Mouse (Mus musculus): ENCODE results near the gene Sptb.
A peak's percentile ranks its signal among the peaks of the same experiment; 100 is the strongest.

The Sptb gene

GRCm38 (mm10) chr12:76540701-76541221 is 169.6 kb downstream of the Sptb start:
- no peak for DNase-seq (ENCODE audit: low read depth, low spot score)
- H3K36me3 ChIP-seq (ENCODE audit: control insufficient read depth, insufficient read depth, low read length, poor library complexity, severe bottlenecking): no peaks in the 10 kb centered on the region

GRCm38 (mm10) chr12:76540169-76540568 is 170.2 kb downstream of the Sptb start:
- Histone ChIP-seq H3K27me3 (ENCODE audit: control insufficient read depth, insufficient read depth, low read length, poor library complexity, severe bottlenecking) (no peaks in the 10 kb centered on the region), H3K36me3 (ENCODE audit: control insufficient read depth, insufficient read depth, low read length, poor library complexity, severe bottlenecking) (no peaks in the 10 kb centered on the region)
- peak; percentile 16 for DNase-seq (ENCODE audit: low read depth, low spot score)

More at GRCm38 (mm10) chr12:76540701-76541221, 169.6 kb downstream of the Sptb start:
- no peaks in the 10 kb centered on the region for H3K27me3 ChIP-seq (ENCODE audit: control insufficient read depth, insufficient read depth, low read length, poor library complexity, severe bottlenecking)

GRCm38 (mm10) chr12:76537434-76537833 is 172.9 kb downstream of the Sptb start:
- no peaks in the 10 kb centered on the region for H3K27me3 ChIP-seq (ENCODE audit: control insufficient read depth, insufficient read depth, low read length, poor library complexity, severe bottlenecking)
- peak; percentile 86 for DNase-seq (ENCODE audit: low read depth, low spot score)
- no peaks in the 10 kb centered on the region for H3K36me3 ChIP-seq (ENCODE audit: control insufficient read depth, insufficient read depth, low read length, poor library complexity, severe bottlenecking)

GRCm38 (mm10) chr12:76536591-76537153 is 173.7 kb downstream of the Sptb start:
- Histone ChIP-seq H3K27me3 (ENCODE audit: control insufficient read depth, insufficient read depth, low read length, poor library complexity, severe bottlenecking) (no peaks in the 10 kb centered on the region), H3K36me3 (ENCODE audit: control insufficient read depth, insufficient read depth, low read length, poor library complexity, severe bottlenecking) (no peaks in the 10 kb centered on the region)
- no peak for DNase-seq (ENCODE audit: low read depth, low spot score)

GRCm38 (mm10) chr12:76535471-76535900 is 174.9 kb downstream of the Sptb start:
- DNase-seq (ENCODE audit: low read depth, low spot score): no peak
- no peaks in the 10 kb centered on the region for H3K27me3 ChIP-seq (ENCODE audit: control insufficient read depth, insufficient read depth, low read length, poor library complexity, severe bottlenecking)
- no peaks in the 10 kb centered on the region for H3K36me3 ChIP-seq (ENCODE audit: control insufficient read depth, insufficient read depth, low read length, poor library complexity, severe bottlenecking)

GRCm38 (mm10) chr12:76534641-76535283 is 175.6 kb downstream of the Sptb start:
- no peak for DNase-seq (ENCODE audit: low read depth, low spot score)
- H3K27me3 ChIP-seq (ENCODE audit: control insufficient read depth, insufficient read depth, low read length, poor library complexity, severe bottlenecking): no peaks in the 10 kb centered on the region
- no peaks in the 10 kb centered on the region for H3K36me3 ChIP-seq (ENCODE audit: control insufficient read depth, insufficient read depth, low read length, poor library complexity, severe bottlenecking)

GRCm38 (mm10) chr12:76534233-76534632 is 176.1 kb downstream of the Sptb start:
- Histone ChIP-seq H3K36me3 (ENCODE audit: control insufficient read depth, insufficient read depth, low read length, poor library complexity, severe bottlenecking) (no peaks in the 10 kb centered on the region), H3K27me3 (ENCODE audit: control insufficient read depth, insufficient read depth, low read length, poor library complexity, severe bottlenecking) (no peaks in the 10 kb centered on the region)
- DNase-seq (ENCODE audit: low read depth, low spot score): peak; percentile 52

- Histone ChIP-seq H3K36me3 (ENCODE audit: control insufficient read depth, insufficient read depth, low read length, poor library complexity, severe bottlenecking) (no peaks in the 10 kb centered on the region), H3K27me3 (ENCODE audit: control insufficient read depth, insufficient read depth, low read length, poor library complexity, severe bottlenecking) (no peaks in the 10 kb centered on the region)
- DNase-seq (ENCODE audit: low read depth, low spot score): peak; percentile 73
Observed at GRCm38 (mm10) chr12:76533377-76534222, 176.7 kb downstream of the Sptb start.

- Histone ChIP-seq H3K36me3 (ENCODE audit: control insufficient read depth, insufficient read depth, low read length, poor library complexity, severe bottlenecking) (no peaks in the 10 kb centered on the region), H3K27me3 (ENCODE audit: control insufficient read depth, insufficient read depth, low read length, poor library complexity, severe bottlenecking) (no peaks in the 10 kb centered on the region)
- DNase-seq (ENCODE audit: low read depth, low spot score): peak; percentile 47
Observed at GRCm38 (mm10) chr12:76532926-76533376, 177.4 kb downstream of the Sptb start.

GRCm38 (mm10) chr12:76531986-76532925 is 178.1 kb downstream of the Sptb start:
- no peak for DNase-seq (ENCODE audit: low read depth, low spot score)
- Histone ChIP-seq H3K36me3 (ENCODE audit: control insufficient read depth, insufficient read depth, low read length, poor library complexity, severe bottlenecking) (no peaks in the 10 kb centered on the region), H3K27me3 (ENCODE audit: control insufficient read depth, insufficient read depth, low read length, poor library complexity, severe bottlenecking) (no peaks in the 10 kb centered on the region)

GRCm38 (mm10) chr12:76530580-76531139 is 179.7 kb downstream of the Sptb start, which contains the start of gene Plekhg3:
Gene Plekhg3, plus strand, starts transcription at chr12:76530891.
- DNase-seq (ENCODE audit: low read depth, low spot score): no peak

More at GRCm38 (mm10) chr12:76530580-76531139, 179.7 kb downstream of the Sptb start, which contains the start of gene Plekhg3:
- H3K27me3 ChIP-seq (ENCODE audit: control insufficient read depth, insufficient read depth, low read length, poor library complexity, severe bottlenecking): no peaks in the 10 kb centered on the region
- no peaks in the 10 kb centered on the region for H3K36me3 ChIP-seq (ENCODE audit: control insufficient read depth, insufficient read depth, low read length, poor library complexity, severe bottlenecking)

All from splenic B cell, adult 2 months (primary cell).